Mouse (Mus musculus) forebrain, embryonic 15.5 days (tissue): ENCODE data around the gene Bri3bp. TPM values are rescaled to one million over a fixed set of nuclear protein-coding genes. Genes with fewer than 3 reads are reported as not detected.

Source experiments
- ATAC-seq: fragments of 200-750 bp; cut with Nextera tagmentation; replicated peaks from 2 replicates; pipeline ENCODE4 v1.8.0; 2017; ENCODE audit warnings: mild to moderate bottlenecking, moderate TSS enrichment, moderate library complexity
- H3K27ac ChIP-seq: fragments of 300-500 bp; sonication (generic); replicated peaks from 2 replicates; pipeline ENCODE4 v1.5.1; 2015; ENCODE audit warnings: mild to moderate bottlenecking, inconsistent platforms
- H3K27me3 ChIP-seq: fragments of 300-500 bp; sonication (generic); 2 replicates; pipeline ENCODE4 v1.6.1; 2015; ENCODE audit warnings: inconsistent platforms
- H3K36me3 ChIP-seq: fragments of 300-500 bp; sonication (generic); 2 replicates; pipeline ENCODE4 v1.6.1; 2015; ENCODE audit warnings: mild to moderate bottlenecking, inconsistent platforms
- H3K4me1 ChIP-seq: fragments of 300-500 bp; sonication (generic); 2 replicates; pipeline ENCODE4 v1.6.1; 2015; ENCODE audit warnings: inconsistent platforms
- H3K4me2 ChIP-seq: fragments of 300-500 bp; sonication (generic); replicated peaks from 2 replicates; pipeline ENCODE4 v1.6.1; 2015; ENCODE audit warnings: mild to moderate bottlenecking, inconsistent platforms
- H3K4me3 ChIP-seq: fragments of 300-500 bp; sonication (generic); 2 replicates; pipeline ENCODE4 v1.5.1; 2015; ENCODE audit warnings: mild to moderate bottlenecking, inconsistent platforms
- H3K9ac ChIP-seq: fragments of 300-500 bp; sonication (generic); replicated peaks from 2 replicates; pipeline ENCODE4 v1.6.1; 2015; ENCODE audit warnings: mild to moderate bottlenecking, inconsistent platforms
- H3K9me3 ChIP-seq: fragments of 300-500 bp; sonication (generic); 2 replicates; pipeline ENCODE4 v1.6.1; 2016; ENCODE audit warnings: inconsistent platforms
- WGBS: fragments of 180-500 bp; shearing (Covaris S2); methylation state at CpG from one replicate; pipeline ENCODE4 v1.1.7; 2015; ENCODE audit warnings: mixed read lengths; 5-methylcytosine and 5-hydroxymethylcytosine counted together
- polyA plus RNA-seq: library from polyadenylated mRNA; unstranded; fragments of >200 nt; fragmentation: Nextera tagmentation; extraction: Ambion mirVana; gene quantifications from 2 replicates; pipeline ENCODE4 v1.2.1, GENCODE M21; 2015

Bri3bp gene
- polyA plus RNA-seq, 1 experiment from 2014 or later, result 35.9 TPM

DNA sequence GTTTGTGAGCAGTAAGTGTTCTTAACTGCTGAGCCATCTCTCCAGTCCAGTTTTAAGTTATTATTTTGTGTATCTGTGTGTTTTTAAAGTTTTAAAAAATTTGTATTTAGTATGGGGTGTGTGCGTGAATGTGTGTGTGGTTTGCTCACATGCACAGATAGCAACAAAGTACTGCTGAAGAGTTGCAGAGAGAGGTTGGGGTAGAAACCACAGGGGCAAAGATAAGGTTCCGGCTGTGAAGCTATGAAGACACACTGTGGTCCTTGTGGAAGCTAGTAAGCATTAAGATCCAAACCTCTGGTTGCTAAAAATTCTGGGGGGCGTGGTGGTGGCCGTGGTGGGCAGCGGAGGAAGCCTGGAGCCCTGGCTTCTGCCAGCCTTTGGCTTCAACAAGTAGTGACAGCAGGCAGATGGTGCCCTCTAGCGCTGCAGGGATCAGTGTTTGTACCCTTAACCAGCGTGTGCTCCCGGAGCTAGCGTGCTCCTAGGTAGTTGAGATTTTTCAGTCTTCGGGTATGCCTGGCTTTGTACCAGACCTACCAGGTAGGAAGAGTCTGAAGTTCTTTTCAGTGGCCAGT is 20.6 kb downstream of the Bri3bp start:
- Histone ChIP-seq H3K4me2 (no peak overlapping the region), H3K4me1 (peaks cover 6% of the 10 kb centered on the region), H3K9me3 (no peaks in the 10 kb centered on the region), H3K36me3 (no peaks in the 10 kb centered on the region), H3K9ac (no peak overlapping the region), H3K27ac (no peak overlapping the region), H3K27me3 (no peaks in the 10 kb centered on the region), H3K4me3 (no peak overlapping the region)
- WGBS, result 56% methylated on average over 10 of the region's 10 CpGs
- no peak for ATAC-seq

DNA sequence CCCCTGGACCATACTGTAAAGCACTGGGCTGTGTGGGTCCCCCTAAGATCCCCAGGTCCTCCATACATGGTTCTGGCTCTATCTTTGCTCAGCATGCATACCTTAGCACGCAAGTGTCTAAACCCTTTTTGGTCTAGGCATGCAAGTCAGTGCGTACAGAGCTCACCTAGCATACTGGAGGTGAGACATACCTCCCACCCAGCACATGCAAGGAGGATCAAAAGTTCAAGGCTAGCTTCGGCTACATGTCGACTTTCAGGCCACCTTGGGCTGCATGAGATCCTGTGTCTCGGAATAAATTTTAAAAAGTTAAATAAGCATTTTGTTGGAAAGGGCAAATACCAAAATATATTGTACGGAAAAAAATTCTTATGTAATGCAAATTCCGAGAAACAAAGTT is 23.8 kb downstream of the Bri3bp start:
- H3K36me3 ChIP-seq, result no peaks in the 10 kb centered on the region
- no peaks in the 10 kb centered on the region for H3K9me3 ChIP-seq
- peak; percentile 38; the same call in 1 of the 2 replicates for ATAC-seq
- H3K4me2 ChIP-seq, result peak overlapping the region; percentile 46
- 42% methylated on average over 7 of the region's 7 CpGs for WGBS
- peaks cover 6% of the 10 kb centered on the region for H3K4me1 ChIP-seq
- H3K4me3 ChIP-seq, result peak overlapping the region; percentile 35
- H3K27me3 ChIP-seq, result no peaks in the 10 kb centered on the region
- H3K9ac ChIP-seq, result 0 out of 2 replicates have a peak overlapping the region, but pooled peaks have one; percentile 1
- H3K27ac ChIP-seq, result peak overlapping the region; percentile 61; the same call in 1 of the 2 replicates

DNA sequence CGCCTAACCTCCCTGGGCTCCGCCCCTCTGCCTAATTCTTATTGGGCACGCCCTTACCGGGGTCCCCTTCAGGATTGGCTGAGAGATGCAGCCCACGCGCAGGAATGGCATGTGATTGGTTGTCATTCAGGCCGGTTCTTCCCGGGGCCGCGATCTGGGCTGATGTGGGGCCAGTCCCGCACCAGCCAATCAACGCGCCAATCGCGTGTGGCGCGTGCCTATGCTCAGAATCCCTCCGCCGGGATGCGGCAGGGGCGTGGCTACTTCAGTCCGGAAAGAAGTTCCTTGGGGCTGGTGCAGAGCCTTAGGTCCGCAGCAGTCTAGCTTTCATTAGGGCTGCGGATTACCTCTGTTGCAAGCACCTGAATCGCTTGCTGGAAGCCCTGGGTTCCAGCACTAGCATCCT is 24.3 kb downstream of the Bri3bp start:
- peak overlapping the region; percentile 46 for H3K4me2 ChIP-seq
- peaks cover 6% of the 10 kb centered on the region for H3K4me1 ChIP-seq
- H3K4me3 ChIP-seq, result peak overlapping the region; percentile 35
- WGBS, result under 1% methylated on average over 25 of the region's 25 CpGs
- no peaks in the 10 kb centered on the region for H3K36me3 ChIP-seq
- H3K9ac ChIP-seq, result no peak overlapping the region
- peak; percentile 99 for ATAC-seq
- peak overlapping the region; percentile 69; the same call in 1 of the 2 replicates for H3K27ac ChIP-seq
- no peaks in the 10 kb centered on the region for H3K9me3 ChIP-seq
- no peaks in the 10 kb centered on the region for H3K27me3 ChIP-seq

DNA sequence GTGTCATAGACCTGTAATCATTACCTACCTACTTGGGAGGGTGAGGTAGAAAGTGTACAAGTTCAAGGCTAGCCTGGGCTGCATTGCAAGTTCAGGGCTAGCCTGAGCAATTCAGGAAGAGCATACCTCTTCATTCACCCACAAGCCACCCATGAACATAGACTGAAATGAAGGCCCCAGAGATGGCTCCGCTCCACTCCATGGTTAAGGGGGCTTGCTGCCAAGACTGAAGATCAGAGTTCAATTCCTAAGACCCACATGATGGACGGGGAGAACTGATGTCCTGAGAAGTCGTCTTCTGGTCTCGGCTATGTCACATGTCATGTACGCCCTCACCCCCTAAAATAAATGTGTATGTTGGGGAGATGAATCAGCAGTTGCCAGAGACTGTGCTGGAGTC is 25.1 kb downstream of the Bri3bp start:
- Histone ChIP-seq H3K4me2 (no peak overlapping the region), H3K4me3 (peak overlapping the region; percentile 35; the same call in 1 of the 2 replicates), H3K4me1 (peaks cover 6% of the 10 kb centered on the region), H3K9me3 (no peaks in the 10 kb centered on the region), H3K27ac (no peak overlapping the region), H3K36me3 (no peaks in the 10 kb centered on the region), H3K27me3 (no peaks in the 10 kb centered on the region), H3K9ac (no peak overlapping the region)
- WGBS, result 91% methylated on average over 5 of the region's 5 CpGs
- no peak for ATAC-seq

DNA sequence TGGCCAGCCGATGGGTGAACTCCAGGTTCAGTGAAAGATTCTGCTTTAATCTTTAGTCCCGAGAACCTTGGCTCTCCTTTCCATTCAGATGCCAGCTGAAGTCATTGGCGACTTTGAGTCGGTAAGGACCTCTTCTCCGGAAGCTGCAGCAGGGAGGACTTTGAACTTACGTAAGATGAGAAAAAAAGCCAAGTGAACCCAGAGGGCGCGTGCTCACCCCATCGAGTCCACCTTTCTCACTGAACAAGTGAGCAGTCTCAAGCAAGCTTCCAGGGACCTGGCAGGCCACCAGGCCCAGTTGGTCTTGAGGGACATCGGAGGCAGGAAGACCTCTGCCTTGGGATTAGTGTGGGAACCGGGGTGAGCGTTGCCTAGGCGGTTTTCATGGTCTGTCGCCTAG is 25.9 kb downstream of the Bri3bp start:
- Histone ChIP-seq H3K27ac (no peak overlapping the region), H3K4me2 (no peak overlapping the region)
- WGBS, result 88% methylated on average over 14 of the region's 14 CpGs

DNA sequence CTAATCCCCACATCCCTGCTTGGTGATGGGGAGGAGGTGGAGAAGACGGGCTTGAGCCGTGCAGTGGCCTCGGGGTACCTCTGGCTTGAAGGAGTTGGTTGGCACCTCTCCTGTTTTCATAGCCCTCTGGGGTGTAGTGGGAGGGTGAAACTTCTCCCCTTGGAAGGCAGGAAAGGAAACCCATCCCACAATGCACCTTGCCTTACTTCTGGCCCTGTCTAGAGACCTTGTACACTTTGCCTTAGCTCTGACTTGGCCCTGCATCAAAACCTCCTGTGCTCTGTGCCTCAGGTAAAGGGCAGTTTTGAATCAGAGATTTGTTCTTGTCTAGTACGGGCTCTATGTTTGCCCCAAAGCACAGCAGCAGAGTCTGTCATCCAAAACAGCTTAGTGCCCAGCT is 29.3 kb downstream of the Bri3bp start:
- no peak overlapping the region for H3K4me3 ChIP-seq
- no peak overlapping the region for H3K4me2 ChIP-seq
- H3K27me3 ChIP-seq, result no peaks in the 10 kb centered on the region
- no peak for ATAC-seq
- H3K9me3 ChIP-seq, result no peaks in the 10 kb centered on the region
- H3K4me1 ChIP-seq, result peaks cover 4% of the 10 kb centered on the region; the same call in 1 of the 2 replicates
- no peaks in the 10 kb centered on the region for H3K36me3 ChIP-seq
- no peak overlapping the region for H3K9ac ChIP-seq
- H3K27ac ChIP-seq, result no peak overlapping the region
- 89% methylated on average over 4 of the region's 4 CpGs for WGBS

More for the DNA sequence above, 25.9 kb downstream of the Bri3bp start:
- no peak for ATAC-seq
- no peaks in the 10 kb centered on the region for H3K9me3 ChIP-seq
- H3K9ac ChIP-seq, result no peak overlapping the region
- peaks cover 6% of the 10 kb centered on the region for H3K4me1 ChIP-seq
- no peak overlapping the region for H3K4me3 ChIP-seq
- H3K27me3 ChIP-seq, result no peaks in the 10 kb centered on the region
- H3K36me3 ChIP-seq, result no peaks in the 10 kb centered on the region

DNA sequence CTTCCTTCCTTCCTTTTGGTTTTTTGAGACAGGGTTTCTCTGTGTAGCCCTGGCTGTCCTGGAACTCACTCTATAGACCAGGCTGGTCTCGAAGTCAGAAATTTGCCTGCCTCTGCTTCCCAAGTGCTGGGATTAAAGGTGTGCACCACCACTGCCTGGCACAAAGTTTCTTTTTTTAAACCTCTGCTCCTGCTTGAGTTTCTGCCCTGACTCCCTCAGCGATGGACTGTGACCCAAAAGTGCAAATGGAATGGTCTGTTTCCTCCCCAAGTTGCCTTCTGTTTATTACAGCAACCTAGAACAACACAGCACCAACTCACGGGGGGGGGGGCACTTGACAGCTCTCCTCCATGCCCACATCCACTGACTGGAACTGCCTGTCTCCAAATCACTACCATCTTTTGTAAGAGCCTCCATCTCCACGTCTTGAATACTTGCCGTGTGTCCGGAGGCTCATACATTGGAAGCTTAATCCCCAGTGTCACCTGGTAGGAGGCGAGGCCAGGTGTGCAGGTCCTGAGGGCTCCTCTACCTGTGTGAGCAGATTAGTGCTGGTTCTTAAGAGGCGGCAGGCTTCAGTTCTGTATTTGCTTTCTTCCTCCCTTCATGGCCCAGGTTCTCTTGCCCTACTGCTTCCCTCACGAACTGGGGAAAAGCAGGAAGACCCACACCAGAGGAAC is 31.6 kb downstream of the Bri3bp start:
- no peaks in the 10 kb centered on the region for H3K9me3 ChIP-seq
- no peak overlapping the region for H3K4me3 ChIP-seq
- ATAC-seq, result no peak
- H3K36me3 ChIP-seq, result no peaks in the 10 kb centered on the region
- H3K4me1 ChIP-seq, result peaks cover 22% of the 10 kb centered on the region
- WGBS, result 83% methylated on average over 9 of the region's 9 CpGs
- H3K27ac ChIP-seq, result no peak overlapping the region
- H3K27me3 ChIP-seq, result no peaks in the 10 kb centered on the region
- H3K9ac ChIP-seq, result no peak overlapping the region
- no peak overlapping the region for H3K4me2 ChIP-seq

DNA sequence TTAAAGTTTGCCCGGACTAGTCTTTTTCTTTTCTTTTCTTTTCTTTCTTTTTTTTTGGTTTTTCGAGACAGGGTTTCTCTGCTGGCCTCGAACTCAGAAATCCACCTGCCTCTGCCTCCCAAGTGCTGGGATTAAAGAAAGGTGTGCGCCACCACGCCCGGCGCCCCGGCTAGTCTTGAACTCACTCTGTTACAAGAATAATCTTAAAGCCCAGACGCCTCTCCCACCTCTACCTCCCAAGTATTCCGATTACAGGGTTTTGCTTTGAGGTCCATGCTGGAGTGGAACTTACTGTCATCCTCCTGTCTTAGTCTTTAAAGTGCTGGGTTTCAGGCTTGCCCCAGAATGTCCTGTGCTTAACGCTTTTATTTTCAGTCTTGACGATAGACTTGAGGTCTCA is 33.7 kb downstream of the Bri3bp start:
- peak overlapping the region; percentile 98 for H3K4me3 ChIP-seq
- no peak for ATAC-seq
- peak overlapping the region; percentile 33 for H3K9ac ChIP-seq
- H3K27me3 ChIP-seq, result no peaks in the 10 kb centered on the region
- H3K27ac ChIP-seq, result peak overlapping the region; percentile 89
- no peaks in the 10 kb centered on the region for H3K9me3 ChIP-seq
- H3K4me2 ChIP-seq, result peak overlapping the region; percentile 86
- no peaks in the 10 kb centered on the region for H3K36me3 ChIP-seq
- WGBS, result 63% methylated on average over 12 of the region's 12 CpGs
- peaks cover 25% of the 10 kb centered on the region for H3K4me1 ChIP-seq

DNA sequence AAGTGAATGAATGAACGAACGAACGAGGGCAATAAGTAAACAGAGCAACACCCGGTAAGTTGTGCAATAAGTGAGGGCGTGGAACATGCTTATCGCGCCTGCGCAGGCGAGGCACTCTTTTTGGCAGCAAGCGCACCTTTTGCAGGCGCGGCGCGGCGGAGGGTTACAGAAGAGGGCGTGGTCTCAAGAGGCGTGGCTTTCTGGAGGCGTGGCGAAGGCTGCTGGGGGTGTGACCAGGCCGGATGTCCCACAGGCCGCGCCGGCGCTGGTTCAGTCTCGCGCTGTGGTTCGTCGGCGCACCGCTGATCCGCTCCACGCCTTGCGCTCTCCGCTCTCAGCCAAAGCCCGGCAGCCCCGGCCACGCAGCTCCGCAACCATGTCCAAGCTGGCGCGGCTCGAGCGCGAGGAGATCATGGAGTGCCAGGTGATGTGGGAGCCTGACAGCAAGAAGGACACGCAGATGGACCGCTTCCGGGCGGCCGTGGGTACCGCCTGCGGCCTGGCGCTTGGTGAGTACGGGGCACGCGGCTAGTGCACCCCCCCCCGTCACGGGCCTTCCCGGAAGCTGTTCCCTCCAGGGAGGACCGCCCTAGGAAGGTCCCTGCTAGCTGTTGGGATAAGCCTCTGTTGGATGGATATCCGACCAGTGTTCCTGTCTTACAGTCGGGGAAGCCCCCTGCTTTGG is 34.4 kb downstream of the Bri3bp start, which contains the start of gene Aacs:
Aacs (plus strand) TSS at position 214 of the 685 bp plus-strand sequence.
- peak; percentile 93 for ATAC-seq
- Histone ChIP-seq H3K4me2 (peak within 1 kb of the TSS; percentile 86), H3K36me3 (no peaks in the 10 kb centered on the region), H3K4me1 (peaks cover 25% of the 10 kb centered on the region), H3K4me3 (peak within 1 kb of the TSS; percentile 98), H3K27ac (peak within 1 kb of the TSS; percentile 89), H3K9me3 (no peaks in the 10 kb centered on the region), H3K27me3 (no peaks in the 10 kb centered on the region), H3K9ac (peak within 1 kb of the TSS; percentile 86)
- under 1% methylated on average over 60 of the region's 60 CpGs for WGBS

DNA sequence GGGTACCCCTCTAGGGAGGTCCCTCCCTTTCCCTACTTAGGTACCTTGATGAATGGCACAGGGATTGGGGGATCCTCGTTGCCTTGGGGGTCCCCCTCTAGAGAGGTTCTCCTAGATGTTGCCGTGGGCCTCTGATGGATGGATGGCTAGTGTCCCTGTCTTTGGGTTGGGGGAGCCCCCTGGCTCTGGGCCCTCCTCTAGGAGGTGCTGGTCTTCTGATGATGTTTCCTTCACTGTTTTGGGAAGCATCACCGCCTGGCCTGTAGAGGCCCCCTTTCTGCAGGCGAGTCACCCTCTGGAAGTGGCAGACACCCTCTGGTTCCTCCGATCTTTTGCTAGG is 34.9 kb downstream of the Bri3bp start:
- no peak; the same call in 1 of the 2 replicates for ATAC-seq
- Histone ChIP-seq H3K27me3 (no peaks in the 10 kb centered on the region), H3K4me2 (peak overlapping the region; percentile 86), H3K9me3 (no peaks in the 10 kb centered on the region), H3K4me3 (peak overlapping the region; percentile 98), H3K36me3 (no peaks in the 10 kb centered on the region), H3K4me1 (peaks cover 25% of the 10 kb centered on the region), H3K27ac (peak overlapping the region; percentile 89), H3K9ac (peak overlapping the region; percentile 86)
- WGBS, result 13% methylated on average over 5 of the region's 5 CpGs

DNA sequence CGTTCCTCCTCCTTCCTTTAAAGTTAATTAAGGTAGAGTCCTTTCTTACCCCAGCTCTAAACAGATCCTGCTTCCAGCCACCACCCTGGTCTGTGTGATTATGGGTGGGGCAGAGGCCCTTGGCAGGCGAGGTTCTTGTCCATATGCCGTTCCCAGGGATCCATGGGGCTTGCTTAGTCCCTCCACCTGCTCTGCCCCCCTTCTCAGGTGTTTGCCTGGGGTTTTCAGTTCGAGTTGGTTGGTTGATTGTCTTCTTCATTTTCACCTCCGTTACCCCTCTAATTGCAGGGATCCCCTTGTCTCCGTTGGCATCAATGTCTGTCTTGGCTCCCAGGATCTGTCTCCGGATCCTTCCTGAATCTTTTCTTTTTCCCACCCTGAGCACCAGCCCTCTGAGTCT is 35.4 kb downstream of the Bri3bp start:
- H3K4me2 ChIP-seq, result peak overlapping the region; percentile 86
- no peak for ATAC-seq
- peak overlapping the region; percentile 86 for H3K9ac ChIP-seq
- WGBS, result 59% methylated on average over 7 of the region's 7 CpGs
- no peaks in the 10 kb centered on the region for H3K27me3 ChIP-seq
- peaks cover 25% of the 10 kb centered on the region for H3K4me1 ChIP-seq
- H3K27ac ChIP-seq, result peak overlapping the region; percentile 89
- no peaks in the 10 kb centered on the region for H3K9me3 ChIP-seq
- peak overlapping the region; percentile 98 for H3K4me3 ChIP-seq
- H3K36me3 ChIP-seq, result no peaks in the 10 kb centered on the region

DNA sequence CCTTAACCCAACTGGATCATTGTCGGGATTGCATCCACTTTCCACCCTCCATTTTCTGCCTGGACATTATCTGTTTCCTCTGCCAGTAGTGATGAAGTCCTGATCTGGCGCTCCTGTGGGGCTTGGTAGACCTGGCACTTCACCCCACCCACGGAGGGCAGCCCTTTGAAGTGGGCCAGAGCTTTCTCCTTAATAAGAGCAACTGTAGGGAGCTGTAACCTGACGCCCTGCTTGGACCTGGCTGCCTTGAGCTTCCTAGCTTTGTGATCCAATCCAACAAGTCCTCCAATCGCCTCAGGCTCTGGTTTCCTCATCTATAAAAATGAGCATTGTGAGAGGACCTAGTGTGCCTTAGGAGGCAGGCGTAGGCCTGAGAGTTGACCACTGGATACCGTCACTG is 36.2 kb downstream of the Bri3bp start:
- ATAC-seq, result no peak
- WGBS, result 64% methylated on average over 7 of the region's 7 CpGs
- Histone ChIP-seq H3K9ac (no peak overlapping the region; the same call in 1 of the 2 replicates), H3K27ac (no peak overlapping the region), H3K4me1 (peaks cover 25% of the 10 kb centered on the region), H3K27me3 (no peaks in the 10 kb centered on the region), H3K4me2 (peak overlapping the region; percentile 86), H3K9me3 (no peaks in the 10 kb centered on the region), H3K36me3 (no peaks in the 10 kb centered on the region), H3K4me3 (peak overlapping the region; percentile 98)
